Mouse (Mus musculus): ENCODE results near the gene Mrps7. TPM values are rescaled to one million over a fixed set of nuclear protein-coding genes. Genes with fewer than 3 reads are reported as not detected.

The Mrps7 gene
- polyA plus RNA-seq, 1 experiment from 2014 or later = 69.9 TPM

DNA sequence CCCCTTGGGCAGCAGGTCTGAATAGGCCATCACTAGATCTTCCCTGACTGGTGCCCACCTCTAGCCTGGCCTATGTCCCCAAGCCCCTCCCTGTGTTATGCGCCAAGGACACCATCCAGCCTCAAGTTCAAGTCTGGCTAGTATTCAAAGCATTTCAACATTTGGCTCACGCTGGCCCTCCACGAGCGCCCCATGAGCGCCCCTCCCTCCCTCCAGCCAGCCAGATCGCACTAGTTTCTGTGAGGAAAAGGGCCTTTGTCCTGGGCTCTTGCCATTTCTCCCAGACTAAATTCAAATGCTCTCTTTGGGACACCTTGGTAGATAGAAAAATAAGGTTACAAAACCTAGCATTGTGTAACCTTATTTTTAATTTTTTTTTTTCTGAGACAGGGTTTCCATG, 12.2 kb downstream of the Mrps7 start:
- in situ Hi-C loops (cut with MboI; ENCODE audit: low pct_unique_long_range_greater_than_20kb) = no loop called here
- no peaks in the 10 kb centered on the region for H3K27me3 ChIP-seq
- CTCF ChIA-PET = interaction anchor here (1.2 kb wide), 1 partner anchor 10 kb away, joined by 5 read pairs; no protein-coding TSS in a partner anchor
- ATAC-seq (no peak), DNase-seq (ENCODE audit: low read depth, low spot score) (no peak)
- POLR2A ChIA-PET = no interaction called here
- TF ChIP-seq CTCF (IDR thresholded peaks at IDR 0.05) = no peak

DNA sequence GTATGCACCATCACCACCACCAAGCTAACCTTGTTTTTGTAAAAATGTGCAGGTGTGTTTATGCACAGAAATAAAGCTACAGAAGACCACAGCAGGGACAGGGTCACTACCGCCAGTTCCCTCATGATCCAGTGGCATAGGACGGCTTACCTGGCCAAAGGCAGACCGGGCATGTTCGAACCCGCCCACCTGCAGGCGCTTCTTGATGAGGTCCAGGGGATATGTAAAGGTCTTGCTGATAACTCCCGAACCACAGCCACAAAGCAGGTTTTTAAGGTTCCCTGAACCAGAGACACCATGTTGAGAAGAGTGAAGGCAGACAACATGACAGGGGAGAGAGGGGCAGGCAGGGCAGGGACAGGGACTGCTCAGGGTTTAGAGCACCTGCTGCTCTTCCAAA, 12.6 kb downstream of the Mrps7 start:
- POLR2A ChIA-PET = no interaction called here
- in situ Hi-C loops (cut with MboI; ENCODE audit: low pct_unique_long_range_greater_than_20kb) = no loop called here
- ATAC-seq (no peak), DNase-seq (ENCODE audit: low read depth, low spot score) (no peak)
- CTCF ChIA-PET = interaction anchor here (1.2 kb wide), 1 partner anchor 9 kb away, joined by 5 read pairs; no protein-coding TSS in a partner anchor
- H3K27me3 ChIP-seq = no peaks in the 10 kb centered on the region
- TF ChIP-seq CTCF (IDR thresholded peaks at IDR 0.05) = no peak

DNA sequence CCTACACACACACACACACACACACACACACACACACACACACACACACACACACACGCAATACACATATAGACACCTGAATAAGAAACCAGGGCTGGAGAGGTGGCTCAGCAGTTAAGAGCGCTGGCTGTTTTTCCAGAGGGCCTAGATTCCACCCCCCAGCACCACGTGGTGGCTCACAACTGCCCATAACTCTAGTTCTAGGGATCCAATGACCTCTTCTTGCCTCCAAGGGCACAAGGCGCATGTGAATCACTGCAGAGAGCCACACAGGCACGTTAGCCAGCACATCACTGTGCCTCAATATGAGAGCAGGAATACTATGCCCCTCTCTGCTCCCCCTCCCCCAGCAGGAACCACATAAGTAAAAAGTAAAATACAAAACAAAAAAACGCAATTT, 13.2 kb downstream of the Mrps7 start:
- no peak for TF ChIP-seq CTCF (IDR thresholded peaks at IDR 0.05)
- CTCF ChIA-PET = interaction anchor here (1.2 kb wide), 1 partner anchor 9 kb away, joined by 5 read pairs; no protein-coding TSS in a partner anchor
- no peaks in the 10 kb centered on the region for H3K27me3 ChIP-seq
- in situ Hi-C loops (cut with MboI; ENCODE audit: low pct_unique_long_range_greater_than_20kb) = no loop called here
- ATAC-seq (no peak), DNase-seq (ENCODE audit: low read depth, low spot score) (no peak)
- POLR2A ChIA-PET = no interaction called here

DNA sequence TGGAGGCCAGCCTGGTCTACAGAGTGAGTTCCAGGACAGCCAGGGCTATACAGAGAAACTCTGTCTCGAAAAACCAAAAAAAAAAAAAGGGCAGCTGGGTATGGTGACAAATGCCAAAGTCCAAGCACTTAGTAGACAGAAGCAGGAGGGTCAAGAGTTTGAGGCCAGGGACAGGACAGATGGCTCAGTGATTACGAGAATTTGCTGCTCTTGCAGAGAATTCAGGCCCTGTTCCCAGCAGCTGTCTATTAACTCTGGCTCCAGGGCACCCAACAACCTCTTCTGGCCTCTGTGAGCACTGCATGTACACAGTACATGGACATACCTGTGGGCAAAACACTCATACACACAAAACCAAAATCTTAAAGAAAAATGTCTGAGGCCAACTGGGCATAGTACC, 14.3 kb downstream of the Mrps7 start:
- H3K27me3 ChIP-seq = no peaks in the 10 kb centered on the region
- ChIA-PET POLR2A (interaction anchor here (0.8 kb wide), 1 partner anchor 9 kb away, joined by 3 read pairs; no protein-coding TSS in a partner anchor), CTCF (no interaction called here)
- no peak for TF ChIP-seq CTCF (IDR thresholded peaks at IDR 0.05)
- DNase-seq (ENCODE audit: low read depth, low spot score) (no peak), ATAC-seq (no peak)
- in situ Hi-C loops (cut with MboI; ENCODE audit: low pct_unique_long_range_greater_than_20kb) = no loop called here

DNA sequence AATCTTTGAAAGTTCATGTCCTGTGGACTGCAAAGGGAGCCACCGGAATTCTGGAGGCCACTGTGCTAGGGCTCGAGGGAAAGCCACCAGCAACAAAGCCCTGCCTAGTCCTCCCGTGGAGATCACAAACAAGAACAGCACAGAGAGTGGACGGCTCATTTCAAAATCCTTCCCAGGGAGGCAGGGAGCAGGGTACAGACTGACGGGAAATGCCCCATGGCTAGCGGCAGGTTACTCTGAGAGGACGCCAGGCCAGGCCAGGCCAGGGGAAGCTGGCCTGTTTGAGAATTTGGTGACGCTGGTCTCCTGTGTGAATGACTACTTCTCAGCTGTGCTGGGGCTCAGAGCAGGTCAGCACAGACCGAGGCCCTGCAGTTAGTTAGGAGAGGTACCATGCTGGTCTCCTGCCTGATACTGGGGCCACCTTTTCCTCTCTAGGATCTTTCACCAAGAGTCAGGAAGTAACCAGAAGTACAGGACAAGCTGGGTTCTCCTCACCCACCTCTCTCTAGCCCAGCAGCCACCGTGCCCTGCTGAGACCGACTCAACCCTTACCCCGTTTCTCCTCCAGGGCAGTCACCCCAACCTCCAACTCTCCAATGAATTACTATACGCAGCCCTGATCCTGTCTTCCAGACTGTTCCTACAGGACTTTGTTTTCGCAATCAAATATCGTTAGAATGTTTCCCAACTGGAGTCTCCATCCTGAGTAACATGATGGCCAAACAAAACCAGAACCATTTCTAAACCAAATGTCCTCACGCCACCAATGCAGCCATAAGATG, 15.2 kb downstream of the Mrps7 start:
- in situ Hi-C loops (cut with MboI; ENCODE audit: low pct_unique_long_range_greater_than_20kb) = no loop called here
- no peak for TF ChIP-seq CTCF (IDR thresholded peaks at IDR 0.05)
- ChIA-PET POLR2A (interaction anchor here (0.8 kb wide), 1 partner anchor 9 kb away, joined by 3 read pairs; no protein-coding TSS in a partner anchor), CTCF (no interaction called here)
- ATAC-seq = no peak
- no peaks in the 10 kb centered on the region for H3K27me3 ChIP-seq
- DNase-seq (ENCODE audit: low read depth, low spot score) = no peak

DNA sequence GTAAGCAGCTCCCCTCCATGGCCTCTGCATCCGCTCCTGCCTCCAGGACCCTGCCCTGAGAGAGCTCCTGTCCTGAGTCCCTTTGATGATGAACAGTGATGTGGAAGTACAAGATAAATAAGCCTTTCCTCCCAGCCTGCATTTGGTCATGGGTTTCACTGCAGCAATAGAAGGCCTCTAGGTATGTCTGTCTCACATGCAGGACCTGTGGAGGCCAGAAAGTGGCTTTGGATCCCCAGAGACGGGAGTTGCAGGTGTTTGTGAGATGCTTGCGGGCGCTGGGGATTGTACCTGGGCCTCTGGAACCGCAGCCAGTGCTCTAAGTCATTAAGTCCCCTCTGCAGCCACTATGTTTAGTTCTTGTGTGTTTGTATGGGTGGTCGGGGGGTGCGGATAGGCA, 16.2 kb downstream of the Mrps7 start:
- ChIA-PET CTCF (no interaction called here), POLR2A (no interaction called here)
- ATAC-seq (no peak), DNase-seq (ENCODE audit: low read depth, low spot score) (no peak)
- in situ Hi-C loops (cut with MboI; ENCODE audit: low pct_unique_long_range_greater_than_20kb) = no loop called here
- TF ChIP-seq CTCF (IDR thresholded peaks at IDR 0.05) = no peak
- no peaks in the 10 kb centered on the region for H3K27me3 ChIP-seq

DNA sequence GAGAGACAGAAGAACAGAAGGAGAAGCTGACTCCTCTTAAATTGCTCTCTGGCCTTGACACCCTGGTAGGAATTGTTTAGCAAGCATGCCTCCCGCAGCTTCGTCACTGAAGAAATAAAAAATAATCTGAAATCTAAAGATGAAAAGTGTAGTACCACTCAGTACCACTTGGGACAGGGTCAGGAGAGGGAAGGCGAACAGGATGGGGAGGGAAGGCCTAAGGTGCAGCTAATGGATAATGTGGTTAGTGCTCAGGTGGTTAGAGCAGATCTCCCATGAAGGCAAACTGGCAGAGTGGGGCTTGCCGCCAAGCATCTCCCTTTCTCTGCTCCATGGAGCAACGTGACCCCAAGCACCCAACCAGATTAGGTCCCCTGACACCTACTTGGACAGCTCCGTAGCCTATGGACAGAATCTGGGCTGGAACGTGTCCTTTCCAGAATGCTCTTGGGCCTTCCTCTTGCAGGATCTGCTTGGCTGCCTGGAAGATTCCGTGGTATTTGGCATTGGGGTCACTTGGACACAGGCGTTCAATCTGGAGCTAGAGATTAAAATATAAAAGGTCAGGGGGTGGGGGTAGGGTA, 19.9 kb downstream of the Mrps7 start:
- DNase-seq (ENCODE audit: low read depth, low spot score) = no peak
- in situ Hi-C loops (cut with MboI; ENCODE audit: low pct_unique_long_range_greater_than_20kb) = no loop called here
- H3K27me3 ChIP-seq = no peaks in the 10 kb centered on the region
- TF ChIP-seq CTCF (IDR thresholded peaks at IDR 0.05) = no peak
- CTCF ChIA-PET = interaction anchor here (2.2 kb wide), 1 partner anchor 10 kb away, joined by 8 read pairs; the partner anchor contains the start of gene Mif4gd
- no peak for ATAC-seq
- POLR2A ChIA-PET = no interaction called here

DNA sequence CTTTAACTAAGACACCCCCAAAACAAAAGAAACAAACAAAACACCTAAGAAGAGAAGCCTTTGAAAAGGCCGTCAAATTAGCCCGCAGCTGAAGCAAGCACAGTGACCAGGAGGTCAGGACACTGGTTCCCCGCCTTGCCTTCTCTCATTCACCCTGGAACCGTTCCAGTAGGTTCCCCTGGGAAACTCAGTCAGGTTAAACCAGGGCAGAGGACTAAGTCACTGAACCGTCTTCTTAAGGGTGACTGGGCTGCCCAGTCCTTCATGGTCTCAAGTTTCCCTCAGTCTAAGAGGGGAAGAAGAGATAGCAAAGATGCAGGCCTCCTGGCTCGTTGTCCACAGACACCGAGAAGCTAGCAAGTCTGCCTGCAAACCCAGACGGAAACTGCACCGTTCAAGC, 22.2 kb downstream of the Mrps7 start:
- ChIA-PET CTCF (interaction anchor here (1.4 to 2.2 kb wide), 2 partner anchors 10 to 13 kb away, joined by 5 to 8 read pairs; partner anchors contain the start of gene Mif4gd), POLR2A (interaction anchor here (1.2 to 1.4 kb wide), 2 partner anchors 12 to 13 kb away, joined by 3 read pairs; partner anchors contain the start of gene Mif4gd)
- in situ Hi-C loops (cut with MboI; ENCODE audit: low pct_unique_long_range_greater_than_20kb) = no loop called here
- TF ChIP-seq CTCF (IDR thresholded peaks at IDR 0.05) = no peak
- DNase-seq (ENCODE audit: low read depth, low spot score) = no peak
- H3K27me3 ChIP-seq = no peaks in the 10 kb centered on the region
- ATAC-seq = no peak

DNA sequence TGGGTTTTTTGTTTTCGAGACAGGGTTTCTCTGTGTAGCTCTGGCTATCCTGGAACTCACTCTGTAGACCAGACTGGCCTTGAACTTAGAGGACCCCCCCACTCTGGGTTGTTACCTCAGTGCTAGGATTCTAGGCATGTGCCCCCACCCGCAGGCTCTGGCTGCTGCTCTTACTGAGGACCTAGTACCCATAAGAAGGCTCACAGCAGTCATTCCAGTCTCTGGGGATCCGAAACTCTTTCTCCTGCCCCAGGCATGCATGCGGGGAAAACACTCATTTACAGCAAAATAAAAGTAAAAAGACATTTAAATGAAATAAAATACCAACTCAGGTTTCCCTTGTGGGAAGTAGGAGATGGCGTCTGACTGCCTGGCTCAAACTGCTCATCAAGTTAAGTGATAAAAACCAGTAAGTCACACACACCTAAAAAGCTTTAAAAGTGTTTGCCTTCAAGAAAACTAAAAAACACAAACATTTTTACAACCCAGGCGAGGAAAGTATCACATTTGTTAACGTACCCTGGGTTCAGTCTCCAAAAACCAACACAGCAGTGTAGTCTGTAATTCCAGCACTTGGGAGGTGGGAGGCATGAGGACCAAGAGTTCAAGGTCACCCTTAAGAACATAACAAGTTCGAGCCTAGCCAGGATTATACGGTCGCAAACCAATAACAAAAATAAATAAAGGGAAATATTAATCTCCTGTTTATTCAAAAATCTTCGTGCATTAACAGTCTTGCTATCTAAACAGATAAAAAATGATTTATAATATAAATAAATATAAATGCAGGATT, 23.3 kb downstream of the Mrps7 start:
- no peaks in the 10 kb centered on the region for H3K27me3 ChIP-seq
- ChIA-PET POLR2A (interaction anchor here (0.6 to 1.4 kb wide), 4 partner anchors 8 to 132 kb away, joined by 3 to 4 read pairs (median 3); partner anchors contain the start of gene Mif4gd), CTCF (interaction anchor here (1.0 kb wide), 1 partner anchor 88 kb away, joined by 4 read pairs; no protein-coding TSS in a partner anchor)
- in situ Hi-C loops (cut with MboI; ENCODE audit: low pct_unique_long_range_greater_than_20kb) = no loop called here
- DNase-seq (ENCODE audit: low read depth, low spot score) (no peak), ATAC-seq (no peak)
- TF ChIP-seq CTCF (IDR thresholded peaks at IDR 0.05) = no peak

DNA sequence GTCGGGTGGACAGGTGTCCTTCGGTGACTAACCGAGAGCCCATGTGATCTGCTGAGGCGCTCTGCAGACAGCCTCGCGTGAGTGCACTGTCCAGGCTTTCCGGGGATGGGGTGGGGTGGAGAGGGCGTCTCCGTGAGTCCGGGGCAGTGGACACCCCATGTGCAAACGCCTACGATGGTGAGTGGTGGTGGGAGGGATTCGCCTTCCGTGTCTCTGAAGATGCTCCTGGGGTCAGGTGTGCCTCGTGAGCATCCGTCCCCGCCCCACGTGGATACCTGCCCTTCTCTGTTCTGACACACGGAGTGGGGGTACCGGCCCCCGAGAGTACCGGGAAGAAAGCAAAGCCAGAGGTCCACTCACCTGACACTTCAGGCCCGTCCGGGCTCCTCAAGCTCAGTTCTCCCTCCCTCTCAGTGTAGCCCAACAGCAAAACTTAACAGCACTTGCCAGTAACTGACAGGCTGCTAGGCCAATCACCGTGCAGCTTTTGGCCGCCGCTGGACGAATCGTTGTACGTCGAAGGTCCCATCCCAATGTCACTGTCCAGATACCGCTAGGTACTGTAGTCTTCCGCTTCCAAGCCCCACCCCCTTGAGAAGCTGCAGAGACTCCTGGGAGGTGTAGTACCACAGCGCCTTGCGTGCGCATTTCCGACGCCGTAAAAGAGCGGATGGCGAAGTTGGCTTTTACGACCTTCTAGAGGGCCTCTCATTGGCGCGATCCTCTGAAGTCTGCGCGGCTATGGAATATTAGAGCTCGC, 24.2 kb downstream of the Mrps7 start, which contains the start of gene Slc25a19:
TSS of gene Slc25a19 (minus strand) at position 591 of the 760 bp plus-strand sequence.
- POLR2A ChIA-PET = interaction anchor here (0.7 to 1.8 kb wide), 5 partner anchors 9 to 206 kb away, joined by 3 to 7 read pairs (median 4); partner anchors contain the start of gene Mif4gd
- CTCF ChIA-PET = interaction anchor here (1.0 kb wide), 1 partner anchor 87 kb away, joined by 4 read pairs; no protein-coding TSS in a partner anchor
- no peaks in the 10 kb centered on the region for H3K27me3 ChIP-seq
- ATAC-seq = peak; percentile 97
- TF ChIP-seq CTCF (IDR thresholded peaks at IDR 0.05) = no peak
- in situ Hi-C loops (cut with MboI; ENCODE audit: low pct_unique_long_range_greater_than_20kb) = no loop called here
- peak; percentile 99 for DNase-seq (ENCODE audit: low read depth, low spot score)
